Mouse (Mus musculus) brain, embryonic 14.5 days (tissue): Measurements from ENCODE around the gene D630045J12Rik.

ENCODE experiments used
- CTCF ChIP-seq: fragments of 200-500 bp; IDR thresholded peaks from 2 replicates; pipeline ENCODE4 v1.5.1; 2012; ENCODE audit warnings: inconsistent platforms, mild to moderate bottlenecking, moderate library complexity, borderline replicate concordance; ENCODE audit not compliant: insufficient read depth, insufficient read length; ENCODE audit errors: extremely low read depth
- POLR2A ChIP-seq: fragments of 200-500 bp; IDR thresholded peaks from 2 replicates; pipeline ENCODE4 v1.6.1; 2012; ENCODE audit warnings: mild to moderate bottlenecking, inconsistent platforms, borderline replicate concordance; ENCODE audit not compliant: poor library complexity, insufficient read depth, insufficient read length, severe bottlenecking; ENCODE audit errors: extremely low read depth

DNA sequence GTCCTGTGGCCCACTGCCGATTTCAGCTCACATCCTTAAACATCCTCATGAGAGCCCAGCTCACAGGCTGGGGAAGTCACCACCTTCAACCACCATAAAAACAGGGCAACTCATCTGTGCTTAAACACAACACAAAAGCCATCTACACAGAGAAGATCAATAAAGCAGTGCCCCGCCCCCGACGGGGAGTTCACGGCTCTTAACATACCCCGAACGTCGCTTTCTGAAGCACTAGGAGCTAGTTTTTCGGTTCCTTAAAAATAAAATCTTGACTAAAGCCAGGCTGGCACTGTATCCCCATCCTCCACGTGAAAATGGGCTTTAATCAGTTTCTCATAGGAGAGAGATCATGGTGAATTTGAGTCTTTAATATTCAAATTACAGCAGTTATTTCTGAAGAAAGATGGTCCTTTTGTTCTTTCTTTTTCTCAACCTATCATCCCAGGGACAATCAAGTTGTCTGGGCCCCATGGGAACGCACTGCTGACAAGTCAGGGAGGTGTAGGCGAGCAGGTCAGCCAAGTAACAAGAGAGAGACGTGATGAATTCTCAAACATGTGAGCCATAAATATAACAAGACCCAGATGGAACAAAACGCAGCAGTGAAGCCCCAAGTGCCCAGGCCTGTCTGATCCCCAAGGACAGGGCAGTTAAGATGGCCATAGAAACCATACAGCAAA, 90.8 kb downstream of the D630045J12Rik start:
- TF ChIP-seq POLR2A (no peak), CTCF (no peak)
